Mouse (Mus musculus) cortical plate, adult 2 months (tissue): ENCODE data around the gene Prm3. TPM values are rescaled to one million over a fixed set of nuclear protein-coding genes. Genes with fewer than 3 reads are reported as not detected.

ENCODE experiments used
- H3K27ac ChIP-seq: fragments of 200-500 bp; 2 replicates; pipeline ENCODE4 v1.5.1; 2012; ENCODE audit warnings: low read length, control low read depth, inconsistent platforms; ENCODE audit not compliant: insufficient read depth
- H3K4me1 ChIP-seq: fragments of 200-500 bp; 2 replicates; pipeline ENCODE4 v1.6.1; 2011; ENCODE audit warnings: low read length; ENCODE audit not compliant: control insufficient read depth, insufficient read depth
- H3K4me3 ChIP-seq: fragments of 200-500 bp; 2 replicates; pipeline ENCODE4 v1.5.1; 2011; ENCODE audit warnings: mild to moderate bottlenecking, low read length, control low read depth; ENCODE audit not compliant: insufficient read depth
- CTCF ChIP-seq: fragments of 200-500 bp; IDR thresholded peaks from 2 replicates; pipeline ENCODE4 v1.5.1; 2011; ENCODE audit warnings: mild to moderate bottlenecking, control low read depth, low read length; ENCODE audit not compliant: insufficient read depth; ENCODE audit errors: extremely low read depth
- POLR2A ChIP-seq: fragments of 200-500 bp; IDR thresholded peaks from 2 replicates; pipeline ENCODE4 v1.6.1; 2011; ENCODE audit warnings: mild to moderate bottlenecking, low read length, control low read depth; ENCODE audit not compliant: insufficient read depth; ENCODE audit errors: extremely low read depth
- polyA plus RNA-seq: library from polyadenylated mRNA; depleted of rRNA; stranded (reverse); fragments of >200 nt; gene quantifications from 2 replicates; pipeline ENCODE4 v1.2.3, GENCODE M21; 2012

The Prm3 gene
- polyA plus RNA-seq, 1 experiment = not detected

DNA sequence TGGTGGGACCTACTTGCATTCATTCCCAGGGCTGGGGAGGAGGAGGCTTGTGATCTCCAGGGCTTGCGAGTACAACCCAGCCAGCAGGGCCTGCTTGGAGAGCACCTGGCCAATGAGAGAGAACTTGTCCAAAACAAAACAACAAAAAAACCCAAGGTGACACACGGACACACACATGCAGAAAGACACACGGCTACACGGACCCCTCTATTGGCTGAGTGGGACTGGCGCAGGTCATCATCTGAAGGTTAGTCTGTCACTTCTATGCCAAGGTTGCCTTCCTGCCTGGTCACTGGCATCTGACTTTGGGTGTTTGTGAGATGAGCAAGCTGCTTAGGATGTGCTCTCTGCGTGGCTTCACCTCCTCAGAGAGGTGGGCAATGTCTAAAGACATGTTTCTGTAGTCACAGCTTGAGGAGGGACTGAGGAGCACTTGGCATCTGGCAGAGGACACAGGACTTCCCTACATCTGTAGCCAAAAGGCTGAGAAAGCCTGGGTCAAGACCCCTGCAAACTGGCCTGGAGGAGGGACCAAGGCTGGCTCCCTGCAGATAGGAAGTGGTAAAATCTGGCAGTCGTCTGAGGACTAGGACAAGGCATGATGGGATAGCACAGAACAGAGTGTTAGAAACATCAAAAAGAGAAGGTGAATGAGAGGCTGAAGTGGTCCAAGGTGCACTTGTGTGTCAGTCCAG lies 37.2 kb upstream of the Prm3 start:
- TF ChIP-seq POLR2A = no peak
- no peak for TF ChIP-seq CTCF
- no peak overlapping the region for H3K4me3 ChIP-seq
- H3K27ac ChIP-seq = no peak overlapping the region
- no peaks in the 10 kb centered on the region for H3K4me1 ChIP-seq

GRCm38 (mm10) chr16:10827269-10827668 lies 36.6 kb upstream of the Prm3 start:
- no peak overlapping the region for H3K4me3 ChIP-seq
- TF ChIP-seq CTCF (no peak), POLR2A (no peak)

GRCm38 (mm10) chr16:10825840-10826239 lies 35.1 kb upstream of the Prm3 start:
- TF ChIP-seq POLR2A (no peak), CTCF (no peak)
- no peak overlapping the region for H3K27ac ChIP-seq
- H3K4me3 ChIP-seq = no peak overlapping the region
- no peaks in the 10 kb centered on the region for H3K4me1 ChIP-seq

More at GRCm38 (mm10) chr16:10827269-10827668, 36.6 kb upstream of the Prm3 start:
- Histone ChIP-seq H3K27ac (no peak overlapping the region), H3K4me1 (no peaks in the 10 kb centered on the region)

DNA sequence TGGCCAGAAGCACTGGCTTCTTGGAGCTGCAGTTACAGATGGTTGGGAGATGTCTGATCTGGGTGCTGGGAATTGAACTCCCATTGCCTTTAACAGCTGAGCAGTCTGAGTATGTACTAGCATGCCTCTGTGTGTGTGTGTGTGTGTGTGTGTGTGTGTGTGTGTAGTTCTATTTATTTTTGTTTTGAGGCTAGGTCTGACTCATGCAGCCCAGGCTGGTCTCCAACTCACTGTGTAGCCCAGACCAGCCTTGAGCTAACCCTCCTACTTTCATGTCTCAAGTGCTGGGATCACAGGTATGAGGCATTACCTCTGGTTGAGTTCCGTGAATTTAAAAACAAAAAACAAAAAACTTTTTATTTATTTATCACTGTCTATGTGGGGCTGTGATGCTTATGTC lies 33.8 kb upstream of the Prm3 start:
- TF ChIP-seq POLR2A = no peak
- no peak for TF ChIP-seq CTCF
- Histone ChIP-seq H3K27ac (no peak overlapping the region), H3K4me3 (no peak overlapping the region), H3K4me1 (no peaks in the 10 kb centered on the region)

- TF ChIP-seq CTCF (no peak), POLR2A (no peak)
Measured at GRCm38 (mm10) chr16:10821387-10821786, 30.7 kb upstream of the Prm3 start.

DNA sequence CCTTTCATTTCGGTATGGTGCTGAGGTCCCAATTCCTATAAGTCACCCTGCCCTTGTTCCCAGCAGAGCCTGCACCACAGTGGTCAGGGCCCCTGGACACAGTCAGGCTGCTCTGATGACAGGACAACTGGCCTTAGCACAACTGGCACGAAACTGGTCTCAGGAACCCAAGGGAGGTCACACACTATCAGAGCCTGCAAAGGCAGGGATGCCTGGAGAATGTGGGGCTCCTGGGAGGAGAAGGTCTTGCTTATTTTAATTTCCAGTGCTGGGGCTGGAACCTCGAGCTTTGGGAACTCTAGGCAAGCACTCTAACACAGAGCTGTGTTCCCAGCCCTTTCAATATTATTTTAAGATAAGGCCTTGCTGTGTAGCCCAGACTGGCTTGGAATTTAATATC lies 29.3 kb upstream of the Prm3 start:
- Histone ChIP-seq H3K27ac (no peak overlapping the region), H3K4me1 (no peaks in the 10 kb centered on the region)

More at GRCm38 (mm10) chr16:10821387-10821786, 30.7 kb upstream of the Prm3 start:
- Histone ChIP-seq H3K4me3 (no peak overlapping the region), H3K4me1 (no peaks in the 10 kb centered on the region), H3K27ac (no peak overlapping the region)

GRCm38 (mm10) chr16:10818579-10819135 lies 27.9 kb upstream of the Prm3 start:
- H3K27ac ChIP-seq = no peak overlapping the region
- no peak overlapping the region for H3K4me3 ChIP-seq
- H3K4me1 ChIP-seq = no peaks in the 10 kb centered on the region
- TF ChIP-seq POLR2A = no peak
- TF ChIP-seq CTCF = no peak

More for the DNA sequence above, 29.3 kb upstream of the Prm3 start:
- TF ChIP-seq CTCF = no peak
- TF ChIP-seq POLR2A = no peak
- H3K4me3 ChIP-seq = no peak overlapping the region

DNA sequence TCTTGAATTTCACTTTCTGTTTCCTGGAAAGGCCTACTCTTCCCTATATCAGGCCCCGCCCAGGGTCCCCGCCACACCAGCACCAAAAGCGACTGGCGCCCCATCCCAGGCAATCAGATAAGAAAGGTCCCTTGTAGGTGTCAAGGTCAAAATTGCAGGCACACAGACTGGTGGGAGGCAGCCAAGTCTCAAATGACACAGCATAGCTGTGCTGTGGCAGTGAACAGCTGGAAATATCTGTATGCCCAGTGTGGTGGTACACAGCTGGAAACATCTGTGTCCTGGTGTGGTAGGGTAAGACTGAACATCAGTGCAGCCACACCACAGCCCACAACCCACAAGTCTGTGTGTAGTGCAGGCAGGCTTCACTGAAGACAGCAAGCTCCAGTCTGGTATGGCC lies 24.1 kb upstream of the Prm3 start:
- H3K27ac ChIP-seq = no peak overlapping the region
- H3K4me1 ChIP-seq = no peaks in the 10 kb centered on the region
- no peak overlapping the region for H3K4me3 ChIP-seq
- TF ChIP-seq POLR2A (no peak), CTCF (no peak)

DNA sequence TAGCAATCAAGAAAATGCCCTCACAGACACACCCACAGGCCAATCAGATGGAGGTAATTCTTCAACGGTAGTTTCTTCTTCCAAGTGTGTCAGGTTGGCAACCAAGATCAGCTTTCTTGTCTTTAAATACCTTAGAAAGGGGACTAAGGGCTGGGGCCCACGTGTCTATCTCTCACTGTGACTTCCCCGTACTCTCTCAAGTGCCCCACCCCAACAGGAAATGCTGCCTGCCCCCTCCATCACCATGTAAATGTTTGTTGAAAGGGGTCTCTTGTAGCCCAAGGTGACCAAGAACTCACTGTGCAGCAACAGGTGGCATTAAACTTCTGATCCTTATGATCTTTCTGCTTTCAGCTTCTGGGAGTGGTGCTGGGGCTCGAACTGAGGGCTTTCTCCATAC lies 23.0 kb upstream of the Prm3 start:
- no peak for TF ChIP-seq CTCF
- no peak for TF ChIP-seq POLR2A
- Histone ChIP-seq H3K4me1 (no peaks in the 10 kb centered on the region), H3K27ac (no peak overlapping the region), H3K4me3 (no peak overlapping the region)

- H3K4me1 ChIP-seq = no peaks in the 10 kb centered on the region
- no peak within 1 kb of the TSS for H3K4me3 ChIP-seq
- H3K27ac ChIP-seq = no peak within 1 kb of the TSS
- TF ChIP-seq POLR2A (no peak), CTCF (no peak)
Measured at GRCm38 (mm10) chr16:10812865-10813371, 22.2 kb upstream of the Prm3 start, which contains the start of gene Gm11172. Gene Gm11172 (plus strand): TSS chr16:10812915.
